Mouse (Mus musculus): ENCODE results near the gene Phb2. TPM values are rescaled to one million over a fixed set of nuclear protein-coding genes. Genes with fewer than 3 reads are reported as not detected.
A peak's percentile ranks its signal among the peaks of the same experiment; 100 is the strongest.

Gene Phb2
- 218 and 223 TPM in 2 replicates for total RNA-seq (2014; rRNA removed)
- polyA plus RNA-seq (2015; fragmentation: Nextera tagmentation; extraction: Ambion mirVana), result 267 and 270 TPM in 2 replicates

GRCm38 (mm10) chr6:124711824-124712782, at the start of gene Phb2, which contains the start of gene Emg1:
TSS of gene Phb2 (plus strand) at chr6:124712336.
TSS of gene Emg1 (minus strand) at chr6:124712178.
- H3K27me3 ChIP-seq (ENCODE audit: insufficient read depth, low read length), result no peaks in the 10 kb centered on the region
- H3K36me3 ChIP-seq (ENCODE audit: insufficient read depth, low read length), result peaks cover 25% of the 10 kb centered on the region; the same call in 1 of the 2 replicates
- peak within 1 kb of the TSS; percentile 93 for H3K4me2 ChIP-seq (ENCODE audit: low read depth, low read length)
- peak; percentile 99 for DNase-seq (ENCODE audit: low spot score)
- peaks cover 27% of the 10 kb centered on the region for H3K4me1 ChIP-seq (ENCODE audit: insufficient read depth, low read length)
- WGBS, result 2% methylated on average over 72 of the region's 76 CpGs
- no peaks in the 10 kb centered on the region for H3K9me3 ChIP-seq (ENCODE audit: low read length)
- peak; percentile 20; the same call in 1 of the 2 replicates for TF ChIP-seq CTCF (IDR thresholded peaks at IDR 0.05; ENCODE audit: low read depth)
- H3K9ac ChIP-seq (replicated peaks; ENCODE audit: low read length), result peak within 1 kb of the TSS; percentile 97
- peak within 1 kb of the TSS; percentile 99 for H3K4me3 ChIP-seq (ENCODE audit: low read length)
- peak within 1 kb of the TSS; percentile 89 for H3K27ac ChIP-seq
- peak; percentile 98 for ATAC-seq

- under 1% methylated on average over 72 of the region's 87 CpGs for WGBS
- H3K4me3 ChIP-seq (ENCODE audit: low read length), result peak within 1 kb of the TSS; percentile 58
- peak within 1 kb of the TSS; percentile 85 for H3K27ac ChIP-seq
- peak within 1 kb of the TSS; percentile 61 for H3K9ac ChIP-seq (replicated peaks; ENCODE audit: low read length)
- H3K36me3 ChIP-seq (ENCODE audit: insufficient read depth, low read length), result no peaks in the 10 kb centered on the region
- H3K27me3 ChIP-seq (ENCODE audit: insufficient read depth, low read length), result no peaks in the 10 kb centered on the region
- H3K9me3 ChIP-seq (ENCODE audit: low read length), result no peaks in the 10 kb centered on the region
- peak; percentile 78 for TF ChIP-seq CTCF (IDR thresholded peaks at IDR 0.05; ENCODE audit: low read depth)
- peak; percentile 98 for DNase-seq (ENCODE audit: low spot score)
- H3K4me1 ChIP-seq (ENCODE audit: insufficient read depth, low read length), result 0 out of 2 replicates have a peak, but pooled peaks cover 4% of the 10 kb centered on the region
- peak; percentile 97 for ATAC-seq
- peak within 1 kb of the TSS; percentile 65 for H3K4me2 ChIP-seq (ENCODE audit: low read depth, low read length)
These were observed 49.4 kb upstream of the Phb2 start, which contains the start of gene Lpcat3 for GRCm38 (mm10) chr6:124662477-124663423. TSS of gene Lpcat3 (plus strand) at chr6:124663027.

GRCm38 (mm10) chr6:124663424-124663795, 48.7 kb upstream of the Phb2 start:
- no peak for ATAC-seq
- Histone ChIP-seq H3K4me1 (ENCODE audit: insufficient read depth, low read length) (0 out of 2 replicates have a peak, but pooled peaks cover 4% of the 10 kb centered on the region), H3K36me3 (ENCODE audit: insufficient read depth, low read length) (no peaks in the 10 kb centered on the region), H3K27me3 (ENCODE audit: insufficient read depth, low read length) (no peaks in the 10 kb centered on the region), H3K27ac (peak overlapping the region; percentile 85), H3K4me2 (ENCODE audit: low read depth, low read length) (peak overlapping the region; percentile 65), H3K9ac (replicated peaks; ENCODE audit: low read length) (peak overlapping the region; percentile 61), H3K4me3 (ENCODE audit: low read length) (peak overlapping the region; percentile 58), H3K9me3 (ENCODE audit: low read length) (no peaks in the 10 kb centered on the region)
- 16% methylated on average over 13 of the region's 13 CpGs for WGBS
- DNase-seq (ENCODE audit: low spot score), result peak; percentile 4
- no peak for TF ChIP-seq CTCF (IDR thresholded peaks at IDR 0.05; ENCODE audit: low read depth)

- H3K27ac ChIP-seq, result no peak overlapping the region
- ATAC-seq (no peak), DNase-seq (ENCODE audit: low spot score) (no peak)
- H3K27me3 ChIP-seq (ENCODE audit: insufficient read depth, low read length), result no peaks in the 10 kb centered on the region
- H3K9me3 ChIP-seq (ENCODE audit: low read length), result no peaks in the 10 kb centered on the region
- H3K9ac ChIP-seq (replicated peaks; ENCODE audit: low read length), result no peak overlapping the region
- WGBS, result 83% methylated on average over 7 of the region's 7 CpGs
- 0 out of 2 replicates have a peak, but pooled peaks cover 4% of the 10 kb centered on the region for H3K4me1 ChIP-seq (ENCODE audit: insufficient read depth, low read length)
- H3K36me3 ChIP-seq (ENCODE audit: insufficient read depth, low read length), result no peaks in the 10 kb centered on the region
- peak overlapping the region; percentile 65 for H3K4me2 ChIP-seq (ENCODE audit: low read depth, low read length)
- no peak for TF ChIP-seq CTCF (IDR thresholded peaks at IDR 0.05; ENCODE audit: low read depth)
- no peak overlapping the region for H3K4me3 ChIP-seq (ENCODE audit: low read length)
These were observed 47.9 kb upstream of the Phb2 start for GRCm38 (mm10) chr6:124664256-124664655.

GRCm38 (mm10) chr6:124665011-124665410, 47.1 kb upstream of the Phb2 start:
- Histone ChIP-seq H3K36me3 (ENCODE audit: insufficient read depth, low read length) (no peaks in the 10 kb centered on the region), H3K27ac (no peak overlapping the region), H3K27me3 (ENCODE audit: insufficient read depth, low read length) (no peaks in the 10 kb centered on the region), H3K4me3 (ENCODE audit: low read length) (no peak overlapping the region), H3K4me2 (ENCODE audit: low read depth, low read length) (no peak overlapping the region), H3K9ac (replicated peaks; ENCODE audit: low read length) (no peak overlapping the region), H3K9me3 (ENCODE audit: low read length) (no peaks in the 10 kb centered on the region), H3K4me1 (ENCODE audit: insufficient read depth, low read length) (0 out of 2 replicates have a peak, but pooled peaks cover 4% of the 10 kb centered on the region)
- no peak for TF ChIP-seq CTCF (IDR thresholded peaks at IDR 0.05; ENCODE audit: low read depth)
- DNase-seq (ENCODE audit: low spot score) (no peak), ATAC-seq (no peak)
- 97% methylated on average over 10 of the region's 10 CpGs for WGBS

Measured in hindbrain, postnatal 0 days (tissue).